Mouse (Mus musculus) adrenal gland, postnatal 10 days (tissue): ENCODE data around the gene Rgs6. TPM values are rescaled to one million over a fixed set of nuclear protein-coding genes. Genes with fewer than 3 reads are reported as not detected.

ENCODE experiments used
- DNase-seq: peaks from one replicate; pipeline ENCODE4 v3.0.0; 2021; ENCODE audit warnings: mixed read lengths
- total RNA-seq, 2 experiments: library from RNA; stranded (reverse); gene quantifications; 2 replicates each; pipeline ENCODE4 v1.2.3; 2021

The Rgs6 gene
- total RNA-seq, 2 experiments from 2014 or later: 2.1 to 3.1 TPM

DNA sequence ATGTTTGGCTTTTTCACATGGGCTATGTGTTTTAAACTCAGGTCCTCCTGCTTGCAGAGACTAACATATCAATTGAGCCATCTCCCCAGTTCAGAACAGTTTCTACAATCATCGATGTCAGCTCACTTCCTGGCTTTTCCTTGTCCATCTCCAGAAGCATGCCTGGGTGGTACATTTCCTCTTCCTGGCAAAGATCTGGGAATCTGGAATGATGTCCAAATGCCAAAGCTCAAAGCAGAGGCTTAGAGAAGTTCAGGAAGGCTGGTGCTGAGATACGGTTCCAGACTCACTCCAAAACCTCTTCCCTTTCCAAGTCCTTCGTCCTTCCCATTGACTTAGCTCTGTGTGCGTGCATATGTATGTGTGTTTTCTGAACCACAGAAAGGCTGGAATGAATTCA, 59.8 kb downstream of the Rgs6 start:
- no peak for DNase-seq

DNA sequence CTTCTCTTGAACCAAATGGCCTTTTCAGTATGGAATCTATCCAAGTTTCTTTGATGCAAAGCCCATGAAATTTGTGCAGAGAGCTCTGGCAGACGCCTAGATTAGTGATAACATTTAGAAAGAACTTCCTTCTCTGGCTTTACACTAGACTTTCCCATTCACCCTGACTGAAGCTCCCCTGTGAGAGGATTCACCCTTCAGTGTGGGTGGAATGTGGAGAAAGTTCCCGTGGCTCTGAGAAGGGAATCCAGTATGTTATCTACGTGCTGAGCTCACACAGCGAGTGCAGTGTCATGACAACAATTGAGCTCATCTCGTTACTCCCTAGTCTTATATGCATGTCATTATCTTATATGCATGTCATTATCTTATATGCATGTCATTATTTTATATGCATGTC, 61.9 kb downstream of the Rgs6 start:
- no peak for DNase-seq

DNA sequence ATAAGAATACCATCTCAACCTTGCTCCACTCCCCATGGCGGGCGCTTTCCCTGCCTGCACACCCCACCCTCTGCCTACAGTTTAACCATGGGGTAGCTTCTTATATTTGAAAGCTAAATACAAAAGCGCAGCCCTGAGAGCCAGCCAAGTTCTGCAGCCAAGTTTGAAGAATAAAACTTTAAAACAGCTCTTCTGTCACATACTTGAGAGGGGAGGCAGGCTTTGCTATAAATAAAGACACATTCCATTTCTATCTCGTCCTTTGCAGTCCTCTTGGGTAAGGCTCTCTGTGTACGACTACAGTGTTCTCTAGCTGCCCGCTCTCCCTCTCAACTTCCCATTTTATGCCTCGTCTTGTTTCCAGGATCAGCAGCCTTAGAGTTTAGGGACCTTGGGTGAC, 76.5 kb downstream of the Rgs6 start:
- peak; percentile 18 for DNase-seq

DNA sequence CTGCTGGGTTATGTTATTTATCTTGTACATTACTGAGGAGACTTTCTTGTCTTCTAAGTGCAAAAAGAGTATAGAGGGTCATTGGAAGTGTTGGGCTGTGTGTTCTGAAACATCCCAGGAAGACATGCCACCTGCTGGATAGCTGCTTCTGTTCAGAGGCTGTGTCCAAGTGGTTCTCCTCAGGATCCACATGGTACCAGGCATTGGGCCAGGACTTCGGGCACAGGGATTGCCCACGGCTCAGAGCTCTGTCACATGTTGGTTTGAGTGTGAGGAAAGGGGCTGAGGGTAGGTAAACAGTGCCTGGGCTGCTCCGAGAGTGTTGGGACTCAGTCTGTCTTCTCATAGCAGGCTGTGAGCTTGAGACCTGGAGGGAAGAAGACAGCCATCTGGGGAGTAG, 79.3 kb downstream of the Rgs6 start:
- DNase-seq: no peak

DNA sequence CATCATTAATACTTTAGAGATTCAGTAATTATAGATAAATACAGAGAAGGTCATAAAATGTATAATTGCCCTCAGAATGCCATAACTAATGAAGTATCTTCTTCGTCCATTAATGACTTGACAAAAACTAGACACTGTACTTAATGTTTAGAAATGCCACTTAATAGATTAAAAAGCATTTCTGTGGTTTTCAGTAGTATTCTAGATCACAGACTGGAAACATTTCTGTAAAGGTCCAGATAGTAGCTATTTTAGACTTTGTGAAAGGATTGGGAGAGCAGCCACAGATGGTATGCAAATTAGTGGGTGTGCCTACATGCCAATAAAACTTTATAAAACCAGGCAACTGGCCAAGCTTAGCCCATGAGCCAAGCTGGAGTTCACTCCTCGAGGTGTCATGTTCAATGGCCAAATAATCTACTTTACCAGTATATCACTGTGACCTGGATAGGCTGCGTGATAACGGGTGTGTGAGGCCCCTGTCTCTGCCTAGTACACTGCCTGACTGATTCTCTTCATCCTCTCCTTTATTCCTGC, 82.2 kb downstream of the Rgs6 start:
- no peak for DNase-seq

DNA sequence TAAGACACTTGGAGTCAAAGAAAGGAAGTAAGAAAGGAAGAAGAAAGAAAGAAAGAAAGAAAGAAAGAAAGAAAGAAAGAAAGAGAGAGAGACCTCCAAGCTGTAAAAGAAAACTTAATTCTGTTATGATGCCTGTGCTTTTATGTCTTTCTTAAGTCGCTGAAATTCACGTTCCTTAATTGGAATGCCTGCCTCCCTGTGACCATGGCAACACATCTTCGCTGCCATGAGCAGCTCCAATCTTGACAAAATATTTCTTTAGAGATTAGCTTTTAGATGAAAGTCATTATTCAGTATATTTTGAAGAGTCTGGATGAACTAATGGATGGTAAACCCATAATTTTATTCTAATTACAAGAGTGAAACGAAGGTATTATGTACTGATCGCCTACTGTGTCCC, 83.5 kb downstream of the Rgs6 start:
- no peak for DNase-seq

DNA sequence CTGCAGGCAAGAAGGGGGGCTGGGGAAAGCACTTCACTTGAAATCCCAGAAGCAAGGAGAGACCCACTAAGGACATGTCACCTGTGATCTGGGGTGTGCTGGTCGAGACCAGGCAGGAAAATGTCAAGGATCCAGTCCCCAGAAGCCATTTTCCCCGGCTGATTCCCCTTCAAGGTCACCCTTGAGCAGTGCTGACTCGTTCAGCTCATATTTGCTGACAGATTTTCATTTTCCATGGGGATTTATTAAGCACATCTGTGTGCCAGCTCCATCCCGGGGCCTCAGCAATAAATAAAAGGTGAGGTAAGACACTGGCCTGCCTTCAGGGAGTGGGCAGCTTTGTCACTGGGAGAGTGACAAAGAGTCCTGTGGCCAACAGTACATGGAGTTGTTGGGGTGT, 87.0 kb downstream of the Rgs6 start:
- peak; percentile 40 for DNase-seq

DNA sequence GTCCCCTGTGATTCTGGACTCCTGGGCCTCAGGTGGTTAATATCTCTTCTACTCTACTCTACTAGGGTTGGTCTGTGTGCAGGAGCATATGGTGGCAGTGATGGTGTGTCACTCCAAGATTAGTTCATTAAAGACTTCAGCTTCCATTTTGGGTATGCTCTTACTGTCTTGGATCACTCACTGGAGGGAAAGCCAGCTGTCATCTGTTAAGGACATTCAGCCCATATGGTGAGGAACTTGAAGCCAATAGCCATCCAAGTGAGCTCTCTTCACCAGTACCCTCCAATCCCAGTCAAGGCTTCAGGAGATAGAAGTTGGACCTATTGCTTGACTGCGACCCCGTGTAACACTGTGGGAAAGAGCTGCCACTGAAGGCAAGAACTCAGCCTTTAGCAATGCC, 98.9 kb downstream of the Rgs6 start:
- DNase-seq: no peak

DNA sequence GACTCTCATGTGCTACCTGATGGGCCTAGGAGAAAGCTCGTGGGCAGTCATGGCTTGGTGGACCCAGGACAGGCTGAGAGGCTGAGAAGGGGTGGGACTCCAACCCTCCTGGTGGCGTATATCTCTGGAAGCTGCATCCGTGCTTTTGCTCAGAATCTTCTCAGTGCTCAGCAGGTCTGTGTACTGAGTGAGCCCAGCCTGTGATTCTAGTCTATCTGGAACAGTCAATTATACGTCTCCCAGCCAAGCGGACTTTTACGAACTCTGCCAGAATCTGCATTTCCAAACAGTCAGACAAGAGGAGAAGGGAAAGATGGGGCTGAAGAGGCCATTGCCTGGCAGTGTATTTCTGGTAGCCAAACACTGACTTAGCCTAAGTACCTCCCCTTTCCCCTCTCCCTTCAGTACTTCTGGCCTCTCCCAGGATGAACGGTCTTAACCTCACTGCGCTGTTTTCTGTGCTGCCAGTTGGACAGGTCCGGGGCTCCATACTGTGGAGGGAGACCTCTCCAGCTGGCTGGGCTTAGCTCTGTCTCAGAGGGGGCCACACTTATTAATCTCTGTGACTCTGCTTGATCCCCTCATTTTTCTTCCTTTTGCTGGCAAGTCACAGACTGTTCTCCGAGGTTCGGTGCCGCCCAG, 110.9 kb downstream of the Rgs6 start:
- no peak for DNase-seq

DNA sequence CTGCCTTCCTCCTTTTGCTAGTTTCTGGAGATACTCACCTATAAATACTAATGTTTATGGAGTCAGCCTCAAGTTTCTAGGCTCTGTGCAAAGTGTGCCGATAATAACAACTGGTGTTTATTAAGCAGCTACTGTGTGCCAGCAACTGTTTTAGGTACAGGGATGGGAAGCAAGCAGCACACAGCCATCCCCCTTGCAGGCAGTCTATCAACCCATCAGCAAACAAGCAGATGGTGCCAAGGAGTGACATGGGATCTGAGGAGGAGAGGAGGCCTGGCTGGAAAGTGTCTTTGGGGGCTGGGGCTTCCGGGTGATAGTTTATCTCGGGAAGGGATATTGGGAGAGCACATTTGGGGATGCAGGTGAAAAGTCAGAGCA, 111.4 kb downstream of the Rgs6 start:
- no peak for DNase-seq

DNA sequence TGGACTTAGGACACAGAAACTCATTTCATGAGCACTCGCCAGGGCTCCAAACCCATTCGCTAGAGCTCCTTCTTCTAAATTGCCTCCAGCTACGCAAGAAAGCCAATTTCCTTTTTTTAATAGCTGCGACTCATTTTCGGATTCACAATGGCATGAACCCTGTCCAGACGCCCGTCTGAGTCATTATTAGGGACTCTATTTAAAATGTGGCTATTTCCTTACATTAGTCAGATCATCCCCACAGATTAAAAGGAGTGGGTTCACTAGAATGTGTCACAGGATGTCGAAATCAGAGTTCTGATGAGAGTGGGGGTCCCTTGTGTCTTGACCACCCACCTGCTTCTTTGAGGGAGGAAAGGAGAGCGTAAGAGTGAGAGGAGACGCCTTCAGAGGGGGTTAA, 112.1 kb downstream of the Rgs6 start:
- DNase-seq: no peak

DNA sequence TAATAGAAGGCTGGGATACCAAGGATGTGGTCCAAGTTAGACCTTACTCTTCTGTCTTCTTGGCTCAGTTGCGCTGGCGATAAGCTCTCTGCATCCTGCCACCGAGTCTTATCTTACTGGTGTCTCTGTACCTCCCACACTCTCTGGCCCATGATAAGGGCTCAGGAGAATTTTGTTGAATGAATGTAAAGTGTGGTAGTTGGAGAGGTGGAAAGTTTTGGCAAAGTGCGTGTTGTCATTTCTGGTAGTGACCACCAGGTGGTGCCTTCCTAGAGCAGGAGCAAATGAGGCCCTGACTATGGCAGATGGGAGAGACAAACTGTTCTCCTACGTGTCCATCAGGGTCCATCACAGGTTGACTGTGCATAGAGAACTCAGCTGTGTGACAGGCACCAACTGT, 112.7 kb downstream of the Rgs6 start:
- DNase-seq: peak; percentile 62

DNA sequence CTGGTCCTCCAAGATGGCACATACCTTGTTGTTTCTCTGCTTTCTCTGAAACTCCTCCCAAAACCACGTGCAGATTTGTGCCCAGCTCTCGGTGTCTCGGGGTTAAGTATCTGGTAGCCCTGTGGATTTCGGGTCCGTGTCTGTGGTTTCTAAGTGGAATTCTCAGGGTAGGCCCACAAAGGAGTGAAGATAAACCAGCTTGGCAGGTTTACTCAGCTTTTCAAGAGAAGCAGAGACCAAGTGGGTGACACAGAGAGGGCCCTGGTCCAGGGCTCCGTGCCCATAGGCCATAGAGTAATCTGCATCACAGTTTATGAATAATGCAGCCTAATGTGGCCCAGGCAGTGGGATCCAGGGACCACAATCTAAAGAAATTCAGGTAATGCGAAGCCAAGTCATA, 113.3 kb downstream of the Rgs6 start:
- no peak for DNase-seq

DNA sequence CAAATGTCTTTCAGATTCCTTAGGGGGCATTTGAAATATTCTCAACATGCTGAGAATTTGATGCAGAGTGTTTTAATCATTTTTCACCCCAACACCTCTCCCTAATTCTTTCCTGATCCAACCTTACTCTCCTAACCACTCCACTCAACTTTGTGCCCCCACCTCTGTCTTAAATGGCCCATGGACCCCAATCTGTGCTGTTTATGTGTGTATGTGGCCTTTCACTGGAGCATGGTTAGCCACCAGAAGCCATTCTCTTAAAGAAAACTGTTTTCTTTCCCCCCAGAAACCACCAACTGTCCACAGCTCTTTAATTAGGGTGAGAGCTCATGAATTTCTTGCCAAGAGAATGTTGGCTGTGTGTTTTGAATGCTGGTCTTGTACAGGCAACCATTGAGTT, 122.3 kb downstream of the Rgs6 start:
- DNase-seq: no peak

DNA sequence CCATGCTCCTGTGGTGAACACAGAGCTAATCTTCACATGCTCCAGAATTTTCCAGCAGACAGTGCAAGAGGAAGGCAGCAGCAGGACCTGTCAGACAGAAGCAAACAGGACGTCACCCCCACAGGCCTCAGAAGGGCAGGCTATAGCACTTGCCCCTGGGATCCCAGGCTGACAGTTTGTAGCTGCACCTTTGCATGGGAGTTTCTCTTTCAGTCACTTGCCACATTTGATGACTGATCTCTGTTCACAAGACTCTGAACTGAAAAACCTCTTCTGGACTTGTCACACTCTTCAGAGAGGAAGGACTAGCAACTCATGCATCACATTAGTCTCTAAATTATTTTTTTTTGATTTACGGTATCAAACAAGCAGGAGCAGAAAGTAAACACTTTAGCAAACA, 126.2 kb downstream of the Rgs6 start:
- DNase-seq: no peak

DNA sequence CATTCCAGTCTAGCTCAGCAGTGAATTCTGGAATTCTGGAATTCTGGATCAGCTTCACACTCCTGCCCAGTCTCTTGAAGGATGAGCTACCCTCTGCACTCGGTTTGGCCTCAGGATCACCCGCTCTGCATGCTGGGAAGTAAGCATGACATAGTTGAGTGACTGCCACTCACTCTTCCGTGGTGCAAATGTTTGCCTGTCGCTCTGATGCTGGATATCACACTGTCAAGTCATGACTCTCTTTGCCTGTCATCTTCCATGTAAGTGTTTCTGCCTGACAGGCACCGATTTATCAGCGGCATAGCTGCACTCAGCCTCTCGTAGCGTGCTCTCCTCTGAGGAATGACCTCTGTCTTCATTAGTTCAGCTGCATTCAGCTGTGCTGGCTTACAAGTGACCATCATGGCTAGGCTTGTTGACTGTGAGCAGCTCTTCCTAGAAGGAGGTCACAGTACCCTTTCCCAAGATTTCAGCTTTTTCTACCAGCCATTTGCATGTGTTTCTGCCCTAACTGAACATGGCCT, 135.0 kb downstream of the Rgs6 start:
- no peak for DNase-seq

DNA sequence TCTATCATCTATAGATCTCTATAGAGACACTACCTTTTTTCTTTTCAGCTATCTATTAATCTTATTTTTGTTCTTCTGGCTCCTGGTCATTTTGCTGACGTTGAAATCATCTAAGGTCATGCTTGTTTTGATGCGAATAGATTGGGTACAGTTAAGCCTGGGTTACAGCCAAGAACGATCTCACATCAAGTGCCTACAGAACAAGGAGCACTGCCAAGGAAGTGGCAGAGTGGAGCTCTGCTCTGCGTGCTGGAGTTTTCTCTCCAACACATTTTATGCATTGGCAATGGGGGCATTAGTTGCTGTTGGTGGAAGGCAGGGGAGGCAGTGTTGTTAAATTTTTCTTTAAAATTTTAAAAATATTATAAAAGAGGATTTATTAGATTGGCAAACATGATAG, 138.2 kb downstream of the Rgs6 start:
- no peak for DNase-seq

DNA sequence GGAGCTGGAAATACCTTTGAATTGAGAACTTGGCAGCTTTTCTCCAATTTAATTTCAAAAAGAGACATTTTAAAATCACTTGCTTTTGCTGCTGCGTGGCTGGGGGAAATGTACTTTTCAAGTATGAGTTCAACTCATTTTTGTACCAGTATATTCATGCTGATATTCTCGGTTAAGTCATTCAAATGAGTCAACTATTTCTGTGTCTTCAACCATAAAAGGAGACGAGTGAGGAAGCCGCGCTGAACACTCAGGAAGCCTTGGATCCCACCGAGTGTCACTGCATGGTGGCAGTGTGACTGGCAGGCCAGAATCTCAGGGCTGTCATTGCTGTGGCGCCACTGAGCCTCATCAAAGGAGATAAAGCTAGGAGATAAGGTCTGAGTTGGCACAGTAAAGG, 143.5 kb downstream of the Rgs6 start:
- no peak for DNase-seq

DNA sequence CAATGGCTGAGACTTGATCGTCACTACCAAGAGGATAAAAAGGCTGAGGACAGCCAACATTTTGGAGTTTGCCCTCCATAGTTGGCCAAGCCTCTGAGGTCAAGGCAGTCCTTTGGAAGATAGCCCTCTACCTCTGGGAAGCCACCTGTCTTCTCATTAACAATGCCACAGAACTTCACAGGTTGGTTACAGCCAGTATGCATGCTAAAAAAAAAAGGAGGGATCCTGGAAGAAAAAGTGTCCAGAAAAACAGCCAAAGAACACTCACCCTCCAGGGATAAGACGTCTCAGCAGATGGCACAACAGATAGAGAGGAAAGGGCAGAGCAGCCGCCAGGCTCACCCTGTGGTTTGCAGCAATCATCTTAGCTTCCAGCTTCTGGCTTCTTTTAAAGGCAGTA, 154.9 kb downstream of the Rgs6 start:
- no peak for DNase-seq

DNA sequence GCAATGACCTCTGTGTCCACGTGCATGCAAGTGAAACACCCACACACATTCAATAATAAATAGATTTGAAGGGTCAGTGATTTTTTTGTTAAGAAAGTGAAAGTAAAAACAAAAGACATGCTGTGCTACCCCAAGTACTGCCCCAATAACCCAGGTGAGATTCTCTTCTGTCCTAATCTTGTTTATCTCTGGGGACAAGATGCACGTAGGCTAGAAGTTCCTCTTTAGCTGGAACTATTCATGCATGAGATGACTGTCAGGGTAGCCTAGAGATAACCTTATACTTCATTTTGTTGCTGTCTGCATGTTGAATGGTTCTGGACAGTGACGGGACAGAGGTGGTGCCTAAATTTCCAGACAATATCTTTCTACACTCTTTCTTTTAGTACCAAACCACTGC, 155.9 kb downstream of the Rgs6 start:
- DNase-seq: no peak

DNA sequence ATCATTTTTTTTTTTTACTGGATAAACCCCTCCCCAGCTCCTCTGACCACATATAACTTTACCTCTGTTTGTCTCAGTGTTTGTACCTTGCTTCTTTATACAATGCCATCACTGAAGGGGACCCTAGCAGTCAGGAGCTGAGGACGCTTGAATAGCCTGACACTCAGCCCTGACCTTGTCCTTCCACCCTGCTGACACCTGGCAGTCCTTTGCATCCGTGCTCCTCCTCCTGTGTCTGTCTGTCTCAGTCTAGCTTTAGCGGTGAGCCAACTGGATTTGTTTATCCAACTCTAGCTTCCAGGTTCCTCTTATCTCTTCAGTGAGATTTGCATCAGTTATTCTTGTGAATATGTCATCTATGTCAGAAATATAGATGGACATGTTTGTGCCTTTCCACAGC, 156.7 kb downstream of the Rgs6 start:
- DNase-seq: no peak

DNA sequence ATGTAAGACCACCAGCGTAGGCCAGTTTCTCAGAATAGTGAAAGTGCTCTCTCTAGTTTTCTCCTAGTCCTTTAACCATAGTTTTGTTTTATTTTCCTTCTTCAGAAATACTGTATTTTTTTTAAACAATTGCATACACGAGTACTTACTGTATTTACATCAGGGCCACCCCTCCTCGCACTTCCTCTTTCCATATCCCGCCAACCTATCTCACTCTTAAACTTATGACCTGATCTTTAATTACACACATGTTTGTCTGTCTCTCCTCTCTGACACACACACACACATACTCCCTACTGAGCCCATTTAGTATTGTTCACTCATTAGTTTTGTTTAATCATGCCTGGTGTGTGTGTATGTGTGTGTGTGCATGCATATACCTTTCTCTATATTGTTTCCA, 159.0 kb downstream of the Rgs6 start:
- DNase-seq: no peak

DNA sequence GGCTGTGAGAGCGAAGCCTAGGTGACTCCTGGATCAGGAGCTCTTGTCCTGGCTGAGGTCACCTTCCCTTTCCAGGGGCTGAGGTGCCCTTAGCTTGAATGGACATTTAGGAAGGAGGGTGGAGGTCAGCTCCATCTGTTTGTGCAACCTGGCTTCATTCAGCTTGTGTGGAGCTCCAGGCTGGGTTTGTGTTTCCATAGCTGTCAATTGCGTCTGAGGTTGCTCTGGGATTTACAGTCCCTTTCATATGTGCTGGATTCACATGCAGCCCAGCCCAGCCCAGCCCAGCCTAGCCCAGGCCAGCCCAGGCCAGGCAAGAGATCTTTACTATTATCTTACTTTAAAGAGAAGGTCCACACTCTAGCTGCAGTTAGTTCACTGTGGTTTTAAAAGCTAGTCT, 163.8 kb downstream of the Rgs6 start:
- DNase-seq: no peak

DNA sequence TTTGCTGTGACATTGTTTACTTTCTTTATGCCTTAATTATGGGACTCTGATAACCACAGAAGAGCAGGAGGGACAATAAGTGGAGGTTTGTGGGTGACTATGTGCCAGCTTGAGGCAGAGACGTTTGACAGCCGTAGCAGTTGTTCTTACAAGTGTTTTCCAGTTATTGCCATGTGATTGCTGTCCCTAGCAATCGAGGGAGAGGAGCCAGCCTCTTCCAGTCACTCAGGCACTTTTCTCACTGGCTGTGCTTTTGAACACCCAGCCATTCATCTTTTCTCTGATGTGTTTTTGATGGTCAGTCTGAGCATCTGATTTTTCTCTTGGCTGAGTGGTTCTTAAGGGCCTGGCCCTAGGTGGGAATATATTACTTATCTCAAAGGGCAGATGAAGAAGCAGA, 166.4 kb downstream of the Rgs6 start:
- no peak for DNase-seq

DNA sequence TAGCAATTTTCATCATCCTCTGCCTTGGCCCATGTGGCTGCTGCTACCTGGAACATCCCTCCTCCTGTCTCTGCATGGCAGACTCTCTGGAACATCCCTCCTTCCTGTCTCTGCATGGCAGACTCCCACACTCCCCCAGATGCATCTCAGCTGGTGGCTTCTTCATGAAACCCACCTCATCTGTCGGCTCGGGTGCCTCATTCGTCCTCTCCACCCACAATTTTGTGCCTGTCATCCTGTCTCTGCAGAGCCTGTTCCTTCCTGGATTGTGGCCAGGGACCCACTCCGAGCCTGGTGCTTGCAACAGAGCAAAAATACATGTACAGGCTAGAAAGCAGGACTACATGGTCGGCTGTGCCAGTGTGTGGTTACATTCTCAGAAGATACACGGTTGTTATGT, 168.7 kb downstream of the Rgs6 start:
- DNase-seq: no peak
